In genomic region chr2:126147723-126148122, GRCm38 (mm10) we compare ENCODE assay signal across 26 mouse cellular contexts. TPM values are rescaled to one million over a fixed set of nuclear protein-coding genes. Genes with fewer than 3 reads are reported as not detected.
A peak's percentile ranks its signal among the peaks of the same experiment; 100 is the strongest.
DNase-seq lines count a peak whose midpoint lies in the region; TF ChIP-seq lines count a peak whose summit lies in the region.
"Had no signal": no experiment of that assay in that cellular context is flagged by ENCODE, and none has a peak within 500 bp of the region (broad histone marks: within the 10 kb centered on the region; RNA-seq: fewer than 3 reads in every experiment).

No protein-coding gene starts in this region.

- no peaks in the 10 kb centered on the region for H3K9me3 ChIP-seq in ES-E14 (ENCODE audit: control insufficient read depth, insufficient read depth, low read depth, low read length)
- H3K9me3 ChIP-seq: heart, embryonic 10.5 days; heart, embryonic 15.5 days; intestine, embryonic 15.5 days; liver, embryonic 13.5 days; midbrain, embryonic 10.5 days; midbrain, embryonic 15.5 days; neural tube, embryonic 15.5 days had no signal

- H3K4me1 ChIP-seq in ES-E14 (ENCODE audit: control insufficient read depth in 2 of 2, insufficient read depth in 2 of 2, low read length in 2 of 2, poor library complexity in 1 of 2), result no peaks in the 10 kb centered on the region; a peak in 1 of 4 replicates
- H3K4me1 ChIP-seq: heart, embryonic 10.5 days; heart, embryonic 15.5 days; intestine, embryonic 15.5 days; liver, embryonic 13.5 days; midbrain, embryonic 15.5 days had no signal

- DNase-seq in embryo, embryonic 10 days (ENCODE audit: low spot score), result peak; percentile 6
- DNase-seq in embryo, embryonic 10.5 days (ENCODE audit: low spot score), result no peak
- DNase-seq in ES-E14 (ENCODE audit: low read depth, low spot score), result peak; percentile 8
- peak; percentile 3 for DNase-seq in c-Kit-positive CD71-negative TER-119-negative erythroid progenitor cells, embryonic 14.5 days (ENCODE audit: low read depth)
- no peak for DNase-seq in cerebellum, postnatal 4 days (ENCODE audit: low spot score in 2 of 2)
- no peak for DNase-seq in spleen, postnatal 4 days (ENCODE audit: low spot score in 2 of 2)
- no peak for DNase-seq in heart, adult 8-10 months (ENCODE audit: low spot score)
- DNase-seq: adrenal gland, postnatal 14 days; cerebellum, adult 8-10 months; cerebellum, postnatal 25 days; forebrain, postnatal 0 days; kidney, adult 2 months; layer of hippocampus, postnatal 36 days; left cerebral cortex, postnatal 4 days; liver, embryonic 13.5 days; lung, adult 2 months; lung, postnatal 14 days; thymus, postnatal 14 days had no signal

- peak overlapping the region; percentile 12; the same call in 1 of the 2 replicates for H3K9ac ChIP-seq in ES-E14 (ENCODE audit: insufficient read depth, low read depth, low read length, poor library complexity, severe bottlenecking)
- H3K9ac ChIP-seq: forebrain, postnatal 0 days; heart, embryonic 15.5 days; intestine, embryonic 15.5 days; liver, embryonic 13.5 days; midbrain, embryonic 15.5 days; neural tube, embryonic 15.5 days had no signal

- H3K4me3 ChIP-seq in ES-E14 (ENCODE audit: insufficient read depth in 1 of 2, low read depth in 1 of 2, low read length in 2 of 2, poor library complexity in 1 of 2, severe bottlenecking in 1 of 2), result no peak overlapping the region
- H3K4me3 ChIP-seq: erythroblast, embryonic 14.5 days; heart, embryonic 10.5 days; heart, embryonic 15.5 days; intestine, embryonic 15.5 days; liver, embryonic 13.5 days; midbrain, embryonic 10.5 days; midbrain, embryonic 15.5 days; neural tube, embryonic 15.5 days had no signal

- no peak overlapping the region for H3K27ac ChIP-seq in ES-E14 (ENCODE audit: insufficient read depth, low read depth, low read length, poor library complexity, severe bottlenecking)
- H3K27ac ChIP-seq: heart, embryonic 10.5 days; heart, embryonic 15.5 days; intestine, embryonic 15.5 days; kidney, postnatal 0 days; liver, embryonic 13.5 days; midbrain, embryonic 10.5 days; midbrain, embryonic 15.5 days; neural tube, embryonic 15.5 days had no signal

- in situ Hi-C loops in ES-E14 (cut with MboI; ENCODE audit: low sequenced_read_pairs in 2 of 2, unreplicated experiment in 2 of 2), result no loop called here

- no peaks in the 10 kb centered on the region for H3K36me3 ChIP-seq in ES-E14 (ENCODE audit: control insufficient read depth, insufficient read depth, low read length, poor library complexity, severe bottlenecking)
- H3K36me3 ChIP-seq: heart, embryonic 10.5 days; heart, embryonic 15.5 days; intestine, embryonic 15.5 days; liver, embryonic 13.5 days; midbrain, embryonic 10.5 days; midbrain, embryonic 15.5 days; neural tube, embryonic 15.5 days had no signal

TF ChIP-seq in ES-E14, 5 proteins besides CTCF, POLR2A, EP300 and RAD21:
- TF ChIP-seq CHD2 (IDR thresholded peaks at IDR 0.05; ENCODE audit: low read depth, low read length), result no peak
- no peak for TF ChIP-seq ZC3H11A (IDR thresholded peaks at IDR 0.05; ENCODE audit: borderline replicate concordance, low read depth, low read length)
- no peak for TF ChIP-seq ZNF384 (IDR thresholded peaks at IDR 0.05; ENCODE audit: low read depth, low read length)
- no peak for TF ChIP-seq MAFK (IDR thresholded peaks at IDR 0.05; ENCODE audit: insufficient read depth, low read depth, low read length)
- no peak for TF ChIP-seq HCFC1 (IDR thresholded peaks at IDR 0.05; ENCODE audit: borderline replicate concordance, insufficient read depth, low read length)

RNA-seq across cellular contexts. Expression of gene Fam227b, which starts 4.1 kb away (rescaled TPM):
- total RNA-seq in ES-E14 (2012; rRNA removed), result not detected in 2 replicates
- not detected for total RNA-seq in heart, adult 8-10 months (2022)
- total RNA-seq: adrenal gland, postnatal 14 days; forebrain, postnatal 0 days; layer of hippocampus, postnatal 36 days; left cerebral cortex, postnatal 4 days had no signal

RNA-seq across cellular contexts. Expression of gene Dtwd1, which starts 4.2 kb away (rescaled TPM):
- 9.7 and 10.7 TPM in 2 replicates for total RNA-seq in ES-E14 (2012; rRNA removed)
- 1 to 10 TPM; 4.8 to 8.9 (median 6.8) TPM for total RNA-seq in heart, adult 8-10 months (2022)

Comparison
In these comparisons a context has a peak if more than half of its experiments do, and no peak if none do; other contexts are left out.
1. DNase-seq: peak in embryo, embryonic 10 days (single experiment), ES-E14 (single experiment) and c-Kit-positive CD71-negative TER-119-negative erythroid progenitor cells, embryonic 14.5 days (single experiment); none in embryo, embryonic 10.5 days (single experiment), cerebellum, postnatal 4 days (0 of 2), spleen, postnatal 4 days (0 of 2) and heart, adult 8-10 months (single experiment).